Mouse (Mus musculus) ovary, adult 2 months (tissue): Measurements from ENCODE around the gene Kcnj4. TPM values are rescaled to one million over a fixed set of nuclear protein-coding genes. Genes with fewer than 3 reads are reported as not detected.

Experiments
- polyA plus RNA-seq: library from polyadenylated mRNA; depleted of rRNA; stranded (reverse); fragments of >200 nt; gene quantifications from 2 replicates; pipeline ENCODE4 v1.2.3, GENCODE M21; 2012; rRNA removed

Kcnj4 gene
- 0.26 and 0.33 TPM in 2 replicates for polyA plus RNA-seq

DNA sequence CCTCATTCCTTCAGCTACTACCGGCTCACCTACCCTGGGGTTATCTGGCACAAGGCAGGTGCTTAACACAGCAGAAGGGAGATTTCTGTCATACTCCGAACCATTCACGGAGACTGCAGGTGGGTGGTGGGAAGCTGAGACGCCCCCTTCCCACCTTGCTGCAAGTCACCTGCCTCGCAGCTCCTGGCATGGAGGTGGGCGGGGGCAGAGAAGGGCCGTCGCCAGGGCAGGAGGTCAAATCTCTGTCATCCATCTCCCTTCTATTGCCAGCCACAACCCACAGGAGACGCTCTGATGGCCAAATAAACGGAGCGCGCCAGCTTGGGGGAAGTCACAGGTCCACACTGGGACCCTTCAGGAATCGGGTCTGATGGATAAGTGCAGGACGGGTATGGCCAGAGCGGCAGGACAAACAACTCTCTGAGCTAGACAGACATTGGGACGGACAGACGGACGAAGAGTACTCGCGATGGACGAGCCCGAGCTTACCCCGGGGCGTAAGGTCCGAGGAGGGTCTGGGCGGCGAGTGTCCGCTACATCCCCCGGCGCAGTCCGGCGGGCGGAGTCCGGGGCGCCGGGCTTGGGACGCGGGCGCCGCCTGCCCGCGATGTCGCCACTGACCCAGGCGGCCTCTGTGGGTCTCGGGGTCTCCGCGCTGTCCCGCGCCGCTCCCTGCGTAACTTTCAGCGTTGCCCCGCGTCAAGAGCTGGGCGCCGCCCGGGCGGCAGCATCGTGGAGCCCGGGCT is at the start of gene Kcnj4:
Kcnj4 (minus strand) TSS at position 535 of the 746 bp plus-strand sequence.

DNA sequence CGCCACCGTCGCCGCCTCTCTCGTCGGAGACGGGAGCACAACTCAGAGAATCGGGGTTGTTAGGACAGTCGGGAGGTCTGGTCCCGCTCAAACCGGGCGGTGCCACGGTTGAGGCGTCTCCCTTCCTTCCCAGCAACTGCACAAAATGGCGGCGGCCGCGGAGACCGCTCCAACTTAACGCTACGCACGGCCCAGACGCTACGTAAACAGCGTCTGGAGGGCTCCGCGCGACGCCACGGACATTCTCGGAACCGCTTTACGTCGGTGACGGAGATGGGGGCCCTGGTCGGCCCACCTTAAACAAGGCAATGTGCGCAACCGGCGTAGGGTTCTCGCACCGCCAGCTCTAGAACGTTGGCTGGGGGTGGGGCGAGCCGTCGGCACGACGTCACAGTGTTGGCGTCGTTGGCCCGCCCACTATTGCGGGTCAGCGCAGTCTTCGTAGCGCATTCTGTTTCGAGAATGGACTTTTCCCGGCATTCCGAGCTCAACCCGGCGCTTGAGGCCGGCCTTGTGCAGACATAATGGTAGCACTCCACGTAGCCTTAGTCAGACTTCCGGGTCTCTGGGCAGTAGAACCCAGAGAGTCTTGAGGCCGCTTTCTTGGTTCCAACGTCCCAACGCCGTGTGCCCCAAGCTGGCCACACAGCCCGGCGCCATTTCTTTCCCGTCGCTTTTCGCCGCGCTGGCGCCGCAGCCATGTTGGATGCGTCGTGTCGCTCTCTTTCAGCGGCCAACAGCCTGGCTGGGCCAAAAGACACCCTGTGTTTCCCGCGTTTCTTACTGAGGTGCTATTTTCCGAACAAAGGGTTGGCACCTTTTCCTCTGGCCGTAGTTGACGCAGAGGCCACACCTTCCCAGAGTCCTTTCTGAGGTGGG is 41.6 kb upstream of the Kcnj4 start, which contains the start of gene Ddx17:
Ddx17 (minus strand) TSS at position 332 of the 879 bp plus-strand sequence.

DNA sequence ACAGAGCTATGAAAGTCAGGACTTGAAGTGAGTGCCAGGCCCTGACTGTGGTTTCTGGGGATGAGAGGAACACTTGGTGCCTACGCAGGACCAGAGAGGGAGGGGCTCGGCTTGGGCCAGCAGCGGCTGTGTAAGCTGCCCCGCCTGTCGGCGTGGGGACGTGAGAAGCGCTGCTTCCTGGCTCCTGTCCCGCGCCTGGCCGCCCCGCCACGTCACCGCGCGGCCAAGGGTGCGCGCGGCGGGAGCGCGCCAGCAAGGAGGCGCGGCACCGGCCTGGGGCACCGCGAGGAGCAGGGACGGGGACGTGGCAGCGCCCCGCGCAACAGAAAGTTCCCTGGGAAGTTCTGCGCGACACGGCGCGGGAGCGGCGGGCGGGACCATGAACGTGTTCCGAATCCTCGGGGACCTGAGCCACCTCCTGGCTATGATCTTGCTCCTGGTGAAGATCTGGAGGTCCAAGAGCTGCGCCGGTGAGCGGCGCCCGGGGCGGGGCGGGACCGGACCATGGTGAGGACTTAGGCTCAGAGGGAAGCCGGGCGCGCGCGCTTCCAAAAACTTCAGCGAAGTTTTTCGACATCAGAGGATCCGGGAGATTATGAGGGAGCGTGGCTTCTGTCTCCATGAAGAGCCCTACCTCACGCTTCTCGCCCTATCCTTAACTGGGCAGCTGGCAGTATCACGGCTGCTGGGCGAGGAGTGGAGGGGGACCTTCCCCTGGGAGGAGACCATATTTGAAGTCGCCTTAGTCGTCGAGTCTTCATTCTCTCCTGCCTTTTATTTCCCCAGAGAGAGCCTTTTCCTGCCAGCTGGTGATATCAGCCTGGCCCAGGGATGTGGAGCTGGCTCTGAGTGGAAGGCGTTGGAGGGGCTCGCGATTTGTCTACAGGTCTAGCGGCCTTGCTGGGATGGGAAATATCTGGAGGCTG is 11.4 kb upstream of the Kcnj4 start, which contains the start of gene Kdelr3:
Kdelr3 (plus strand) TSS at position 241 of the 926 bp plus-strand sequence.

DNA sequence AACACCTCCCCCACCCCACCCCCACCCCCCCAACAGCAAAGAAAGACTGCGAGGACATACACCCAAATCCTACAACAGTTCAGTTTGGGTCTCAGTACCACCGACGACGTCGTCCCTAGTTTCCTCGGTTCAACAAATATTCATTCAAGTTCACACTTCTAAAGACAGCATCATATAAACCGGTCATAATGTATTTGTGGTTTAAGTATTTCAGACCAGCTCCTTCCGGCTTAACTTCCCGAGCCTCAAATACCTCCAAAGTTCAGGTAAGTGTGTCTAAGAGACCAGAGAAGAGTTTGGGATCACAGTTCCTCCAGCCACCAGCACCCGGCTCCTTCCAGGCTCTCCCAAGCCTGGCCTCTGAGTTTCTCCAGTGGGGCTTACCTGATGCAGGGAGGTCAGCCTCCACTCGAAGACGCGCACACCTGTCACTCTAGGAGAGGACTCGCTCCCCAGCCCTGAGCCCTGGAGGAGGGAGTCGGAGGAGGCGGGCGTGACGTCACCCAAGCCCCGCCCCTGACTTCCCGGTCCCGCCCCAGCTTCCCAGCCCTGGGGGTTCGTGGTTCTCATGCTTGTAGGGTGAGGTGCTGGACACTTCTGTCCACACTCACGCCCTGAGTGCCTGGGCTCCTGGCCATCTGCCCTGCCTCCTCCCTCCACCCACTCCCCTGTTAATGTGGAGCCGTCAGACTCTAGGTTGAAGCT is 49.8 kb downstream of the Kcnj4 start, which contains the start of gene Csnk1e:
Csnk1e (minus strand) TSS at position 461 of the 705 bp plus-strand sequence.

Other genes starting within 250 kb of the Kcnj4 start
- gene Baiap2l2, start 219.7 kb downstream of the Kcnj4 start, polyA plus RNA-seq: 7.3 and 9.0 TPM in 2 replicates
- 64.3 and 68.4 TPM in 2 replicates for gene Pla2g6, start 176.9 kb downstream of the Kcnj4 start, polyA plus RNA-seq
- 8.4 and 16.0 TPM in 2 replicates for gene Maff, start 158.6 kb downstream of the Kcnj4 start, polyA plus RNA-seq
- gene Tmem184b, start 101.7 kb downstream of the Kcnj4 start, polyA plus RNA-seq: 184 and 197 TPM in 2 replicates
- gene Csnk1e, start 49.7 kb downstream of the Kcnj4 start, polyA plus RNA-seq: 70.4 and 118 TPM in 2 replicates
- gene Kdelr3, start 11.2 kb upstream of the Kcnj4 start, polyA plus RNA-seq: 37.3 and 39.4 TPM in 2 replicates
- gene Ddx17, start 41.5 kb upstream of the Kcnj4 start, polyA plus RNA-seq: 403 and 414 TPM in 2 replicates
- gene Dmc1, start 99.9 kb upstream of the Kcnj4 start, polyA plus RNA-seq: 0.21 and 0.28 TPM in 2 replicates
- gene Fam227a, start 153.7 kb upstream of the Kcnj4 start, polyA plus RNA-seq: 2.0 and 2.2 TPM in 2 replicates
- 7.0 and 9.9 TPM in 2 replicates for gene Cby1, start 154.0 kb upstream of the Kcnj4 start, polyA plus RNA-seq
- 22.7 and 23.0 TPM in 2 replicates for gene Tomm22, start 165.6 kb upstream of the Kcnj4 start, polyA plus RNA-seq
- gene Josd1, start 182.7 kb upstream of the Kcnj4 start, polyA plus RNA-seq: 48.7 and 57.4 TPM in 2 replicates
- gene Gtpbp1, start 185.6 kb upstream of the Kcnj4 start, polyA plus RNA-seq: 43.0 and 45.0 TPM in 2 replicates
- 58.9 and 61.5 TPM in 2 replicates for gene Sun2, start 237.3 kb upstream of the Kcnj4 start, polyA plus RNA-seq